Comparison of ENCODE assay signal across 13 mouse cellular contexts in genomic region chr11:98004161-98004560, GRCm38 (mm10). TPM values are rescaled to one million over a fixed set of nuclear protein-coding genes. Genes with fewer than 3 reads are reported as not detected.
A peak's percentile ranks its signal among the peaks of the same experiment; 100 is the strongest.
DNase-seq lines count a peak whose midpoint lies in the region; ATAC-seq and TF ChIP-seq lines count a peak whose summit lies in the region.
"Had no signal": no experiment of that assay in that cellular context is flagged by ENCODE, and none has a peak within 500 bp of the region (broad histone marks: within the 10 kb centered on the region; RNA-seq: fewer than 3 reads in every experiment).

No protein-coding gene starts in this region.

- no peak overlapping the region for H3K4me2 ChIP-seq in hindbrain, embryonic 12.5 days (replicated peaks)
- no peak overlapping the region for H3K4me2 ChIP-seq in lung, postnatal 0 days (replicated peaks; ENCODE audit: low read depth, low read length)
- H3K4me2 ChIP-seq in embryonic facial prominence, embryonic 15.5 days (replicated peaks): no peak overlapping the region

- in situ Hi-C loops in ES-E14 (cut with MboI; ENCODE audit: low sequenced_read_pairs in 2 of 2, unreplicated experiment in 2 of 2): no loop called here

- H3K4me1 ChIP-seq in hindbrain, embryonic 10.5 days (replicated peaks): peaks cover 42% of the 10 kb centered on the region
- H3K4me1 ChIP-seq in hindbrain, embryonic 12.5 days: peaks cover 30% of the 10 kb centered on the region
- no peaks in the 10 kb centered on the region for H3K4me1 ChIP-seq in lung, postnatal 0 days (ENCODE audit: insufficient read depth, low read depth, low read length)
- H3K4me1 ChIP-seq in ES-E14 (ENCODE audit: control insufficient read depth in 2 of 2, insufficient read depth in 2 of 2, low read length in 2 of 2, poor library complexity in 1 of 2): peaks cover 6 to 23% of the 10 kb centered on the region in 2 experiments; a peak in 2 of 4 replicates
- H3K4me1 ChIP-seq in embryonic facial prominence, embryonic 15.5 days: peaks cover 33% of the 10 kb centered on the region

- WGBS in hindbrain, embryonic 10.5 days: 92% methylated on average over 8 of the region's 8 CpGs
- WGBS in hindbrain, embryonic 12.5 days: 76% methylated on average over 8 of the region's 8 CpGs
- 54% methylated on average over 8 of the region's 8 CpGs for WGBS in lung, postnatal 0 days
- WGBS in embryonic facial prominence, embryonic 15.5 days: 54% methylated on average over 8 of the region's 8 CpGs

- peaks cover 48% of the 10 kb centered on the region for H3K36me3 ChIP-seq in hindbrain, embryonic 10.5 days
- peaks cover 40% of the 10 kb centered on the region for H3K36me3 ChIP-seq in hindbrain, embryonic 12.5 days
- no peaks in the 10 kb centered on the region for H3K36me3 ChIP-seq in lung, postnatal 0 days (ENCODE audit: insufficient read depth, low read length)
- peaks cover 7% of the 10 kb centered on the region; the same call in 1 of the 2 replicates for H3K36me3 ChIP-seq in ES-E14 (ENCODE audit: control insufficient read depth, insufficient read depth, low read length, poor library complexity, severe bottlenecking)
- peaks cover 40% of the 10 kb centered on the region for H3K36me3 ChIP-seq in embryonic facial prominence, embryonic 15.5 days

- no peak overlapping the region for H3K9ac ChIP-seq in hindbrain, embryonic 12.5 days
- no peak overlapping the region for H3K9ac ChIP-seq in lung, postnatal 0 days (replicated peaks; ENCODE audit: low read depth)
- H3K9ac ChIP-seq in ES-E14 (ENCODE audit: insufficient read depth, low read depth, low read length, poor library complexity, severe bottlenecking): no peak overlapping the region; the same call in 1 of the 2 replicates
- H3K9ac ChIP-seq in embryonic facial prominence, embryonic 15.5 days: no peak overlapping the region

- ATAC-seq in hindbrain, embryonic 12.5 days (ENCODE audit: low FRiP score): no peak
- 0 out of 2 replicates have a peak, but pooled peaks have one; percentile 11 for ATAC-seq in lung, postnatal 0 days
- no peak for ATAC-seq in embryonic facial prominence, embryonic 15.5 days (ENCODE audit: insufficient number of reproducible peaks, low FRiP score, low TSS enrichment, low read depth)
- ATAC-seq: activated CD4-positive, CD25-positive, alpha-beta regulatory T cell, adult 4 months had no signal

- TF ChIP-seq CTCF in lung, postnatal 0 days (IDR thresholded peaks at IDR 0.05): no peak

- DNase-seq in hindbrain, embryonic 10.5 days (ENCODE audit: low spot score): no peak
- DNase-seq in lung, postnatal 0 days (ENCODE audit: low spot score): peak; percentile 53
- no peak for DNase-seq in lung, postnatal 14 days
- DNase-seq in ES-E14 (ENCODE audit: low read depth, low spot score): no peak
- DNase-seq in thymus, postnatal 14 days: no peak
- no peak for DNase-seq in liver
- DNase-seq: cerebellum, postnatal 25 days; lung, postnatal 10 days had no signal

- H3K27ac ChIP-seq in hindbrain, embryonic 10.5 days: peak overlapping the region; percentile 25; the same call in 1 of the 2 replicates
- no peak overlapping the region for H3K27ac ChIP-seq in hindbrain, embryonic 12.5 days
- H3K27ac ChIP-seq in lung, postnatal 0 days (ENCODE audit: low read length): no peak overlapping the region
- no peak overlapping the region for H3K27ac ChIP-seq in ES-E14 (ENCODE audit: insufficient read depth, low read depth, low read length, poor library complexity, severe bottlenecking)
- H3K27ac ChIP-seq in embryonic facial prominence, embryonic 15.5 days (replicated peaks): 0 out of 2 replicates have a peak overlapping the region, but pooled peaks have one; percentile 4
- H3K27ac ChIP-seq: kidney, postnatal 0 days had no signal

- H3K27me3 ChIP-seq in hindbrain, embryonic 10.5 days (ENCODE audit: insufficient read depth, poor library complexity, severe bottlenecking): peaks cover 52% of the 10 kb centered on the region
- peaks cover 21% of the 10 kb centered on the region for H3K27me3 ChIP-seq in hindbrain, embryonic 12.5 days
- H3K27me3 ChIP-seq in lung, postnatal 0 days (replicated peaks; ENCODE audit: insufficient read depth, low read length): no peaks in the 10 kb centered on the region
- H3K27me3 ChIP-seq in embryonic facial prominence, embryonic 15.5 days: peaks cover 4% of the 10 kb centered on the region; the same call in 1 of the 2 replicates

- no peaks in the 10 kb centered on the region for H3K9me3 ChIP-seq in hindbrain, embryonic 10.5 days
- no peaks in the 10 kb centered on the region for H3K9me3 ChIP-seq in hindbrain, embryonic 12.5 days (replicated peaks)
- no peaks in the 10 kb centered on the region for H3K9me3 ChIP-seq in lung, postnatal 0 days (ENCODE audit: low read length)
- H3K9me3 ChIP-seq in ES-E14 (ENCODE audit: control insufficient read depth, insufficient read depth, low read depth, low read length): no peaks in the 10 kb centered on the region
- no peaks in the 10 kb centered on the region for H3K9me3 ChIP-seq in embryonic facial prominence, embryonic 15.5 days (replicated peaks)

- TF ChIP-seq EP300 in lung, postnatal 0 days (IDR thresholded peaks at IDR 0.05): no peak

- H3K4me3 ChIP-seq in hindbrain, embryonic 10.5 days: no peak overlapping the region
- H3K4me3 ChIP-seq in hindbrain, embryonic 12.5 days: no peak overlapping the region
- no peak overlapping the region for H3K4me3 ChIP-seq in lung, postnatal 0 days (ENCODE audit: low read depth, low read length)
- H3K4me3 ChIP-seq in ES-E14 (ENCODE audit: insufficient read depth in 1 of 2, low read depth in 1 of 2, low read length in 2 of 2, poor library complexity in 1 of 2, severe bottlenecking in 1 of 2): peak overlapping the region; percentile 56 to 73; a peak in 2 of 4 replicates
- H3K4me3 ChIP-seq in embryonic facial prominence, embryonic 15.5 days (replicated peaks): no peak overlapping the region

TF ChIP-seq in ES-E14, 5 proteins besides CTCF, POLR2A, EP300 and RAD21:
- TF ChIP-seq MAFK (IDR thresholded peaks at IDR 0.05; ENCODE audit: insufficient read depth, low read depth, low read length) (no peak), ZC3H11A (IDR thresholded peaks at IDR 0.05; ENCODE audit: borderline replicate concordance, low read depth, low read length) (no peak), CHD2 (IDR thresholded peaks at IDR 0.05; ENCODE audit: low read depth, low read length) (no peak), HCFC1 (IDR thresholded peaks at IDR 0.05; ENCODE audit: borderline replicate concordance, insufficient read depth, low read length) (no peak), ZNF384 (IDR thresholded peaks at IDR 0.05; ENCODE audit: low read depth, low read length) (no peak)

RNA-seq across cellular contexts. Expression of gene Arl5c, which starts 8.2 kb away (rescaled TPM):
- polyA plus RNA-seq in hindbrain, embryonic 10.5 days (2016; fragmentation: Nextera tagmentation; extraction: Ambion mirVana): 13.3 and 16.2 TPM in 2 replicates
- polyA plus RNA-seq in hindbrain, embryonic 12.5 days (2016; fragmentation: Nextera tagmentation; extraction: Ambion mirVana): 5.7 and 7.0 TPM in 2 replicates
- polyA plus RNA-seq in lung, postnatal 0 days (2015; fragmentation: Nextera tagmentation; extraction: Ambion mirVana): 4.6 and 6.5 TPM in 2 replicates
- total RNA-seq in ES-E14 (2012; rRNA removed): 2.9 and 4.4 TPM in 2 replicates
- polyA plus RNA-seq in embryonic facial prominence, embryonic 15.5 days (2015; fragmentation: Nextera tagmentation; extraction: Ambion mirVana): 13.0 and 14.7 TPM in 2 replicates

RNA-seq across cellular contexts. Expression of gene Plxdc1, which starts 17.9 kb away (rescaled TPM):
- polyA plus RNA-seq in hindbrain, embryonic 10.5 days (2016; fragmentation: Nextera tagmentation; extraction: Ambion mirVana): 0.11 and 0.24 TPM in 2 replicates
- 0.13 and 0.26 TPM in 2 replicates for polyA plus RNA-seq in hindbrain, embryonic 12.5 days (2016; fragmentation: Nextera tagmentation; extraction: Ambion mirVana)
- polyA plus RNA-seq in lung, postnatal 0 days (2015; fragmentation: Nextera tagmentation; extraction: Ambion mirVana): 1.7 TPM in 2 replicates
- 2.5 and 4.3 TPM in 2 replicates for total RNA-seq in ES-E14 (2012; rRNA removed)
- polyA plus RNA-seq in embryonic facial prominence, embryonic 15.5 days (2015; fragmentation: Nextera tagmentation; extraction: Ambion mirVana): 2.3 TPM in 2 replicates

RNA-seq across cellular contexts. Expression of gene Cacnb1, which starts 18.7 kb away (rescaled TPM):
- 7.6 and 22.9 TPM in 2 replicates for polyA plus RNA-seq in hindbrain, embryonic 10.5 days (2016; fragmentation: Nextera tagmentation; extraction: Ambion mirVana)
- polyA plus RNA-seq in hindbrain, embryonic 12.5 days (2016; fragmentation: Nextera tagmentation; extraction: Ambion mirVana): 39.6 and 43.5 TPM in 2 replicates
- polyA plus RNA-seq in lung, postnatal 0 days (2015; fragmentation: Nextera tagmentation; extraction: Ambion mirVana): 3.5 and 4.0 TPM in 2 replicates
- total RNA-seq in ES-E14 (2012; rRNA removed): 6.2 and 12.0 TPM in 2 replicates
- 21.3 and 22.0 TPM in 2 replicates for polyA plus RNA-seq in embryonic facial prominence, embryonic 15.5 days (2015; fragmentation: Nextera tagmentation; extraction: Ambion mirVana)

RNA-seq across cellular contexts. Expression of gene Rpl19, which starts 22.3 kb away (rescaled TPM):
- polyA plus RNA-seq in hindbrain, embryonic 10.5 days (2016; fragmentation: Nextera tagmentation; extraction: Ambion mirVana): 1,011 and 1,145 TPM in 2 replicates
- 675 and 726 TPM in 2 replicates for polyA plus RNA-seq in hindbrain, embryonic 12.5 days (2016; fragmentation: Nextera tagmentation; extraction: Ambion mirVana)
- 750 and 817 TPM in 2 replicates for polyA plus RNA-seq in lung, postnatal 0 days (2015; fragmentation: Nextera tagmentation; extraction: Ambion mirVana)
- total RNA-seq in ES-E14 (2012; rRNA removed): 3,222 and 3,264 TPM in 2 replicates
- polyA plus RNA-seq in embryonic facial prominence, embryonic 15.5 days (2015; fragmentation: Nextera tagmentation; extraction: Ambion mirVana): 1,021 and 1,069 TPM in 2 replicates

RNA-seq across cellular contexts. Expression of gene Stac2, which starts 49.1 kb away (rescaled TPM):
- 1.1 and 1.5 TPM in 2 replicates for polyA plus RNA-seq in hindbrain, embryonic 10.5 days (2016; fragmentation: Nextera tagmentation; extraction: Ambion mirVana)
- polyA plus RNA-seq in hindbrain, embryonic 12.5 days (2016; fragmentation: Nextera tagmentation; extraction: Ambion mirVana): 2.1 and 2.2 TPM in 2 replicates
- 0.10 and 0.11 TPM in 2 replicates for polyA plus RNA-seq in lung, postnatal 0 days (2015; fragmentation: Nextera tagmentation; extraction: Ambion mirVana)
- 2.1 and 3.8 TPM in 2 replicates for total RNA-seq in ES-E14 (2012; rRNA removed)
- polyA plus RNA-seq in embryonic facial prominence, embryonic 15.5 days (2015; fragmentation: Nextera tagmentation; extraction: Ambion mirVana): 0.25 and 0.55 TPM in 2 replicates
- total RNA-seq: hematopoietic stem cell, adult 5-6 weeks had no signal

Comparison
In these comparisons a context has a peak if more than half of its experiments do, and no peak if none do; other contexts are left out.
1. H3K27ac ChIP-seq: peak in hindbrain, embryonic 10.5 days (single experiment) and embryonic facial prominence, embryonic 15.5 days (single experiment); none in hindbrain, embryonic 12.5 days (single experiment), lung, postnatal 0 days (single experiment) and ES-E14 (single experiment).
2. H3K4me3 ChIP-seq: peak in ES-E14 (2 of 2); none in hindbrain, embryonic 10.5 days (single experiment), hindbrain, embryonic 12.5 days (single experiment), lung, postnatal 0 days (single experiment) and embryonic facial prominence, embryonic 15.5 days (single experiment).